Mouse (Mus musculus) lung, embryonic 15.5 days (tissue): ENCODE results near the gene Hbq1b. TPM values are rescaled to one million over a fixed set of nuclear protein-coding genes. Genes with fewer than 3 reads are reported as not detected.

Experiments
- ATAC-seq: fragments of 200-750 bp; cut with Nextera tagmentation; 2 replicates; pipeline ENCODE4 v1.8.0; 2017; ENCODE audit warnings: moderate number of reproducible peaks, borderline replicate concordance; ENCODE audit not compliant: low FRiP score, low TSS enrichment; ENCODE audit errors: extremely low read depth
- H3K27ac ChIP-seq: fragments of 300-500 bp; sonication (generic); 2 replicates; pipeline ENCODE4 v1.5.1; 2015; ENCODE audit warnings: moderate library complexity, mild to moderate bottlenecking, inconsistent platforms
- H3K27me3 ChIP-seq: fragments of 300-500 bp; sonication (generic); 2 replicates; pipeline ENCODE4 v1.6.1; 2015; ENCODE audit warnings: inconsistent platforms
- H3K36me3 ChIP-seq: fragments of 300-500 bp; sonication (generic); 2 replicates; pipeline ENCODE4 v1.6.1; 2015; ENCODE audit warnings: inconsistent platforms
- H3K4me1 ChIP-seq: fragments of 300-500 bp; sonication (generic); 2 replicates; pipeline ENCODE4 v1.6.1; 2015; ENCODE audit warnings: inconsistent platforms
- H3K4me2 ChIP-seq: fragments of 300-500 bp; sonication (generic); 2 replicates; pipeline ENCODE4 v1.6.1; 2015; ENCODE audit warnings: inconsistent platforms, mild to moderate bottlenecking, moderate library complexity
- H3K4me3 ChIP-seq: fragments of 300-500 bp; sonication (generic); 2 replicates; pipeline ENCODE4 v1.5.1; 2015; ENCODE audit warnings: mild to moderate bottlenecking, inconsistent platforms
- H3K9ac ChIP-seq: fragments of 300-500 bp; sonication (generic); 2 replicates; pipeline ENCODE4 v1.6.1; 2015; ENCODE audit warnings: inconsistent platforms
- H3K9me3 ChIP-seq: fragments of 300-500 bp; sonication (generic); 2 replicates; pipeline ENCODE4 v1.6.1; 2016; ENCODE audit warnings: inconsistent platforms
- WGBS: fragments of 180-500 bp; shearing (Covaris S2); methylation state at CpG from one replicate; pipeline ENCODE4 v1.1.7; 2015; 5-methylcytosine and 5-hydroxymethylcytosine counted together
- polyA plus RNA-seq: library from polyadenylated mRNA; unstranded; fragments of >200 nt; fragmentation: Nextera tagmentation; extraction: Ambion mirVana; gene quantifications from 2 replicates; pipeline ENCODE4 v1.2.1, GENCODE M21; 2015

Gene Hbq1b
- polyA plus RNA-seq, 1 experiment from 2014 or later: 1.4 TPM

DNA sequence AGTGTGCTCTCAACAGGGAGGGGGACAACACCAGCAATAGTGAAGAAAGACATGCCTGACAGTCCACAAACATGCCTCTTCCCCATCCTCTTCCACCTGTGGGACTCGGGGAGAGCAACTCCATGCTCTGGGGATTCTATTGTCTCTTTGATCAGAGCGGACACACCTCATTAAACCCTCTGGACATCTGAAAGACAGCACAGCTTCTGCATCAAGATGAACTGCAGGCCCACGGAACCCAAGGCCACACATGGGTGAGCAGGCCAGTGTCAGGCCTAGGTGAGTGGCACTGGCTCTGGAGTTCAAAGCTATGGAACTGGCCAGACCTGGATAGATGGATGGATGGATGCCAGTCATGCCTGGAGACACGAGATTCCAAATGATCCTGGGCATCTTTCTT is 22.7 kb downstream of the Hbq1b start:
- no peaks in the 10 kb centered on the region for H3K36me3 ChIP-seq
- 66% methylated on average over 4 of the region's 4 CpGs for WGBS
- no peak for ATAC-seq
- no peak overlapping the region for H3K4me3 ChIP-seq
- H3K4me2 ChIP-seq: no peak overlapping the region
- H3K27me3 ChIP-seq: no peaks in the 10 kb centered on the region
- no peak overlapping the region for H3K27ac ChIP-seq
- H3K4me1 ChIP-seq: no peaks in the 10 kb centered on the region
- H3K9me3 ChIP-seq: no peaks in the 10 kb centered on the region
- no peak overlapping the region for H3K9ac ChIP-seq

DNA sequence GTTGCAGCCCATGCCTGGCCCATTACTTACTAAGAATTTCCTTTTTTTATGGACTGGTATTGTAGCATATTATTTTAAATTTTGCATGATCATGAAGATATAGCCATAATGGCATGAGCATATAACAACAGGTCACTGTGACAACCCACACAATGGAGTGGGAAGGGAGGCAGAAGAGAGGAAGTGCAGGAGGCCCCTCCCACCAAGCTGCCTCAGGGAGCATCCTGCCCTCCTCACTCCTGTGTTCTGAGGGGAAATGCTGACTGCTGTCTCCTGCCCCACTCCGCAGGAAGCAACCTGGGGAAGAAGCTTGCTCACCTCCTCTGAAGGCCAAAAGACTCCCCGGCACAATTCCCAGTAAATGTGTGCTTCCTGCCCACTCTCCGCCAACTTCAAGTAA is 23.2 kb downstream of the Hbq1b start:
- WGBS: 50% methylated on average over 3 of the region's 3 CpGs
- Histone ChIP-seq H3K4me2 (no peak overlapping the region), H3K4me1 (no peaks in the 10 kb centered on the region), H3K4me3 (no peak overlapping the region), H3K36me3 (no peaks in the 10 kb centered on the region), H3K27me3 (no peaks in the 10 kb centered on the region), H3K9me3 (no peaks in the 10 kb centered on the region), H3K27ac (no peak overlapping the region), H3K9ac (no peak overlapping the region)
- ATAC-seq: no peak

DNA sequence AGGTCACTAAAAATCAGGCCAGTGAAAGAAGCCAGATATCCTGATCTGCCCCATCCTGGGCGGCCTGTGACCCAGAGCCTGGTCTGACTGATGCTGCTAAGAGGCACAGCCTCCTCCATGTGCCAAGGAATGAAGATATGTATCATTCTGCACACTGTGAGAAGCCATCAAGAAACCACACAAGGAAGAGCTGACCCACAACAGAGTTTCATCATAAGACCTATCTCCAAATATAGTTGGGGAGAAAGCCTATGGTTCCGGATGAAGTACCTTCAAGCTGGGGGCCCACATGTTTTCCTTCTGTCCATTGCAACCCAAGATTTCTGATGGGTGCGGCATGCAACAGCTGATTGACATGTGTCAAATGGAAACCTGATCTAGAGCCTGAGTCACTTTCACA is 29.2 kb downstream of the Hbq1b start:
- H3K27ac ChIP-seq: no peak overlapping the region
- 82% methylated on average over 3 of the region's 3 CpGs for WGBS
- H3K36me3 ChIP-seq: no peaks in the 10 kb centered on the region
- H3K9me3 ChIP-seq: no peaks in the 10 kb centered on the region
- H3K4me1 ChIP-seq: no peaks in the 10 kb centered on the region
- no peak overlapping the region for H3K4me2 ChIP-seq
- no peak overlapping the region for H3K4me3 ChIP-seq
- no peak for ATAC-seq
- no peak overlapping the region for H3K9ac ChIP-seq
- H3K27me3 ChIP-seq: no peaks in the 10 kb centered on the region

DNA sequence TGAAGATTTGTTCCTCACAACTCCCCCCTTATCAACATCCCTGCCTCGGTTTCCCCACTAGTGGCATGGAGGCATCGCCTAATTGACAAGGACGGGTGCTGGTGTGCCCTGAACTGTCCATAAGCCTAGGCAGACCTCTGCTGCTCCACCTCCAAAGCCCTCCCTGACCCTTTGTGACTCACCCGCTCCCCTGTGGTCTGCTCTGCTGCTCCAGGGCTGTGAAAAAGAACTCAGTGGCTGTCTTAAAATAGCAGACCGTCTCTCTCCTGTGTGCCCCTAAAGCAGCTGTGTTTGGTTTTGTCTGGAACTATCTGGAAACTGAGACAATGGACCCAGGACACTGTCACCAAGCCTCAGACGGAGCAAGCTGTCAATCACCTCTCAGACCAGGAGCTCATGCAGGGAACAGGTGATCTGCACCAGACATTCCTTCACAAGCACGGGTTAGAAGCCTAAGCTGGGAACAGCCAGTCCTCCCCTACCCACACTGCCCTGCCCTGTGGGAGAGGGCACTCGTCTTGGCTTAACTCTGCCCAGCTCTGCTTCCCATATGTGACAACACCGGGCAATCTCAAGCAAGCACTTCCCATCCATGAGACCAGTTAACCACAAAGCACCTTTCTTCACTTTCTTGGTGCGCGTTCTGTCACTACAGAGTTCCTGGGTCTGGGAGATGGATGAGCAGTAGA is 33.9 kb downstream of the Hbq1b start:
- 64% methylated on average over 11 of the region's 11 CpGs for WGBS
- H3K9me3 ChIP-seq: no peaks in the 10 kb centered on the region
- ATAC-seq: no peak
- H3K9ac ChIP-seq: no peak overlapping the region
- no peak overlapping the region for H3K4me3 ChIP-seq
- no peaks in the 10 kb centered on the region for H3K36me3 ChIP-seq
- H3K27ac ChIP-seq: no peak overlapping the region
- H3K4me2 ChIP-seq: no peak overlapping the region
- H3K4me1 ChIP-seq: peaks cover 3% of the 10 kb centered on the region; the same call in 1 of the 2 replicates
- H3K27me3 ChIP-seq: peaks cover 7% of the 10 kb centered on the region

DNA sequence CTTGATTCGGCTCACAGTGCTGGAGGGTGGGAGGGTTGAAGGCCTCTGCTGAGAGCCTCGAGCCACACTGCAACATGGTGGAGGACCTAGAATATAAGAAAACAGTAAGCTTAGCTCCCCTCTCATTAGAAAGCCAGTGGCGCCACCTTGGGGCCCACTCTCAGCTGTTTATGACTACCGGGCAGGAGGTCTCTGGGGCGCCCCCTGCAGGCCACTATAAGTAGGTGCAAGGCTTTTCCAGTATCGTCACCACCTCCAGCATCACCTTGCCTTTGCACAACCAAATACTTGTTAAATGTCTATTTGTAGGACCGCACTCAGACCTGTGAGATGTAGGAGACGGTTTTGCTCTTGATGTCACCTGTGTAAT is 34.4 kb downstream of the Hbq1b start:
- WGBS: 33% methylated on average over 8 of the region's 8 CpGs
- H3K9ac ChIP-seq: no peak overlapping the region
- H3K36me3 ChIP-seq: no peaks in the 10 kb centered on the region
- H3K27me3 ChIP-seq: peaks cover 7% of the 10 kb centered on the region
- H3K4me2 ChIP-seq: no peak overlapping the region
- H3K4me3 ChIP-seq: no peak overlapping the region
- H3K27ac ChIP-seq: no peak overlapping the region
- H3K4me1 ChIP-seq: peaks cover 3% of the 10 kb centered on the region; the same call in 1 of the 2 replicates
- H3K9me3 ChIP-seq: no peaks in the 10 kb centered on the region
- no peak for ATAC-seq

DNA sequence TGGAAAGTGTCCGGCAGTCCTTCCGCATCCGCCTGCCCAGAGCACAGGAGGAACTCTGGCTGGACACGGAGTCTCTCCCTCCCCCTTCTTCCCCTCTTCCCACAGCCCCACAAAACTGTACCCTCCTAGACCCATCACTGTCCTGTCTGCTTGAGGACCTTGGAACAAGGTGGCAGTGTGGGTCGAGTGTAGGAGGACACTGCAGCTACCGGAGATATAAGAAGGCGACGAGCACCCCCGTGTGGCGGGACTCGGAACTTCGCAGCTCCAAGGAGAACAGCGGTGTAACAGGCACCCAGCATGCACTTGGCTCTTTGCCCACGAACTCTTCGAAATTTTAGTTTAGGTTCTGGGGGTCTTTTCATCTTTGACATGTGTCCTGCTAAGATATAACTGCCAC is 37.8 kb downstream of the Hbq1b start:
- Histone ChIP-seq H3K4me3 (peak overlapping the region; percentile 26), H3K27me3 (peaks cover 7% of the 10 kb centered on the region), H3K36me3 (no peaks in the 10 kb centered on the region), H3K9ac (0 out of 2 replicates have a peak overlapping the region, but pooled peaks have one; percentile 28), H3K4me1 (peaks cover 3% of the 10 kb centered on the region; the same call in 1 of the 2 replicates), H3K27ac (no peak overlapping the region), H3K9me3 (no peaks in the 10 kb centered on the region), H3K4me2 (peak overlapping the region; percentile 51)
- ATAC-seq: peak; percentile 65; the same call in 1 of the 2 replicates
- 8% methylated on average over 15 of the region's 15 CpGs for whole genome bisulfite sequencing

DNA sequence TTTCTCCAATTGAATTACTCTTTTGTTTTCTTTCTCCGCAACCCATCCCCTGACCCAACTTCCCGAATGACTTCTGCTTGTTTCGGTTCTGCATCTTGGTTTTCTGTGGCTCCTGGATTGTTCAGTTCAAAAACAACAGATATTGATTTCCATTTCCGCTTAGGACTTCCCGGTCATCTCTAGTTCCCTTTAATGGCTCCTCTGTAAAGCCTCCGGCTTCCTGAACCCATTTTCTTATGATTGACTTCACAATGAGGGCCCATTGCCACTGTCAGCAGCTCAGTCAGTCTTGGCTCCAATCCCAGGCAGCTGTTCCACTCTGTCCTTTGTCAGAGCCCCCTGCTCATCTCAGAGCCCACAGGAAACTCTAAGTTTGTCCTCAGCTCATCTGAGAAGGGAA is 44.3 kb downstream of the Hbq1b start:
- no peak overlapping the region for H3K4me2 ChIP-seq
- no peak overlapping the region for H3K27ac ChIP-seq

DNA sequence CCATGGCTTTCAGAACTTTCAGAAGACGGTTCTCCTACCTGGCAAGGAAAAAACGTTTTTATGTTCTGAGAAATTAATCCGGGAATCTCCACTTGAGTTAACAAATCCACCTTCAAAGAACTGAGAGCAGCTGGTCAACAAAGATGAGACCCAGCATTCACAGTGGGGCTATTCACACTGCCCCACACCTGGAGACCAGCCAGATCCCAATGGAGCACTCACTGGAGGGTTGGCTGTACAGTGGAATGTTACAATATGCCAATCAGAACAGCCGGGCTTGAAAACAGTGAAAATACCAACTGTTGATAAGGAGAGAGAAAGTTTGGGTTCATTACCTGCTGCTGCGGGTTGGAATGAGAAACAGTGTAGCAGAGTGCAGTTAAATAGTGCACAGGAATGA is 45.1 kb downstream of the Hbq1b start:
- Histone ChIP-seq H3K4me1 (0 out of 2 replicates have a peak, but pooled peaks cover 5% of the 10 kb centered on the region), H3K4me2 (no peak overlapping the region), H3K36me3 (no peaks in the 10 kb centered on the region), H3K27ac (no peak overlapping the region), H3K4me3 (no peak overlapping the region), H3K9ac (no peak overlapping the region), H3K9me3 (no peaks in the 10 kb centered on the region), H3K27me3 (no peaks in the 10 kb centered on the region)
- ATAC-seq: no peak
- WGBS: 39% methylated on average over 5 of the region's 5 CpGs

More for the DNA sequence above, 44.3 kb downstream of the Hbq1b start:
- Histone ChIP-seq H3K9ac (no peak overlapping the region), H3K9me3 (no peaks in the 10 kb centered on the region), H3K36me3 (no peaks in the 10 kb centered on the region), H3K4me3 (no peak overlapping the region), H3K4me1 (0 out of 2 replicates have a peak, but pooled peaks cover 5% of the 10 kb centered on the region), H3K27me3 (no peaks in the 10 kb centered on the region)
- 0 out of 2 replicates have a peak, but pooled peaks have one; percentile 27 for ATAC-seq
- 54% methylated on average over 6 of the region's 6 CpGs for WGBS

DNA sequence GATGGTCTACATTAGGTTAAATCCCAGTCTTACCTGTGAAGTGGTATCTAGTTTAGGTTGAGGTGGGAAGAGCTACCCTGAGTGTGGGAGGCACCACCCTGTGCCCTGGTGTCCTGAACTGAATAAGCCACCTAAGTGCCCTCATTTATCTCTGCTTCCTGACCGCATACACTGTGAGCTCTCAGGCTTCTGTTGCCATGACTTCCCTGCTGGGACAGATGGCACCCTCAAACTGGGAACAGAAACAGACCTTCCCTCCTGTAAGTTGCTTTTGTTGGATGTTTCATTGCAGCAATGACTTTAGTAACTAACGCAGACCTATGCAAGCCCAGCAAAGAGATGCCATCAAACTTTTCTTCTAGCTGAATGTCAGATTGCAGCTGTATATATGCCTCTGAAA is 46.5 kb downstream of the Hbq1b start:
- no peaks in the 10 kb centered on the region for H3K27me3 ChIP-seq
- WGBS: 73% methylated on average over 2 of the region's 2 CpGs
- no peak for ATAC-seq
- no peak overlapping the region for H3K4me2 ChIP-seq
- no peak overlapping the region for H3K9ac ChIP-seq
- no peaks in the 10 kb centered on the region for H3K36me3 ChIP-seq
- no peak overlapping the region for H3K4me3 ChIP-seq
- no peaks in the 10 kb centered on the region for H3K9me3 ChIP-seq
- 0 out of 2 replicates have a peak, but pooled peaks cover 5% of the 10 kb centered on the region for H3K4me1 ChIP-seq
- no peak overlapping the region for H3K27ac ChIP-seq

DNA sequence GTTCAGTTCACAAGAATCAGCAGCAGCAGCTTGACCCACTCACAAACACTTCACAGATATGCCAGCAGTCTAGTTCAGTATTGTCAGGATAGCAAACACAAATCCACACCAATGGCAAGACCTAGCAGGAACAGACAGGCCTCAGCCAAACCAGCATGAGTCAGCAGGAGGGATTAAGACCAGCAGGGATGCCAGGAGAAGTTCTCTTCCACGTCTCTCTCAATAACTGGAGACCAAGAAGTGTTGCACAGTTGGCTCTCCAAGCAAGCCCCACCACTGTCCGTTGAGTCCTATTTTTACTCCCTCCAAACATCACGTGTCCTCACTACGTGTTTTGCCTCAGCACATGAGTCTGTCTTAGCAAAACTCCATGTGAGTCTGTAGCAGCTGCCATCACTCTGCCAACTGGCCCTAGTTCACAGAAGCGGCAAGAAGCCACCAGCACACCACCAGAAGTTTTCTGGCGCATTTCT is 49.7 kb downstream of the Hbq1b start:
- WGBS: 76% methylated on average over 6 of the region's 6 CpGs
- Histone ChIP-seq H3K9me3 (no peaks in the 10 kb centered on the region), H3K9ac (no peak overlapping the region), H3K4me1 (peaks cover 21% of the 10 kb centered on the region; the same call in 1 of the 2 replicates), H3K4me3 (no peak overlapping the region), H3K27me3 (no peaks in the 10 kb centered on the region), H3K36me3 (no peaks in the 10 kb centered on the region), H3K27ac (no peak overlapping the region), H3K4me2 (no peak overlapping the region)
- no peak for ATAC-seq
